Mouse (Mus musculus) ES-Bruce4 (cell line): ENCODE measurements around the gene Ctbp2. TPM values are rescaled to one million over a fixed set of nuclear protein-coding genes. Genes with fewer than 3 reads are reported as not detected.

Experiments
- H3K27ac ChIP-seq: 2 replicates; pipeline ENCODE4 v1.5.1; 2012; ENCODE audit warnings: low read length, inconsistent platforms; ENCODE audit not compliant: insufficient read depth
- H3K27me3 ChIP-seq: 2 replicates; pipeline ENCODE4 v1.6.1; 2012; ENCODE audit warnings: mild to moderate bottlenecking, low read length, inconsistent platforms; ENCODE audit not compliant: control insufficient read depth, poor library complexity, insufficient read depth, severe bottlenecking
- H3K36me3 ChIP-seq: 2 replicates; pipeline ENCODE4 v1.6.1; 2012; ENCODE audit warnings: inconsistent platforms, mild to moderate bottlenecking, low read length, moderate library complexity; ENCODE audit not compliant: control insufficient read depth, poor library complexity, insufficient read depth, severe bottlenecking
- H3K4me1 ChIP-seq: one replicate; pipeline ENCODE4 v1.8.1; 2011; ENCODE audit warnings: low read length; ENCODE audit not compliant: control insufficient read depth, insufficient read depth
- H3K4me3 ChIP-seq: 2 replicates; pipeline ENCODE4 v1.5.1; 2011; ENCODE audit warnings: low read depth, mild to moderate bottlenecking, low read length
- H3K9ac ChIP-seq: 2 replicates; pipeline ENCODE4 v1.6.1; 2012; ENCODE audit warnings: low read depth, mild to moderate bottlenecking, inconsistent platforms; ENCODE audit not compliant: poor library complexity, severe bottlenecking
- H3K9me3 ChIP-seq: replicated peaks from 2 replicates; pipeline ENCODE4 v1.6.1; 2012; ENCODE audit warnings: mild to moderate bottlenecking, low read length, inconsistent platforms; ENCODE audit not compliant: control insufficient read depth, poor library complexity, insufficient read depth, severe bottlenecking
- CTCF ChIP-seq: IDR thresholded peaks from one replicate; pipeline ENCODE4 v1.8.1; 2011; ENCODE audit warnings: low read depth, low read length
- EP300 ChIP-seq: IDR thresholded peaks from 2 replicates; pipeline ENCODE4 v1.6.1; 2011; ENCODE audit warnings: low read depth, low read length; ENCODE audit not compliant: insufficient read depth
- POLR2A ChIP-seq: IDR thresholded peaks from one replicate; pipeline ENCODE4 v1.8.1; 2011; ENCODE audit warnings: low read length; ENCODE audit not compliant: insufficient read depth
- polyA plus RNA-seq: library from polyadenylated mRNA; stranded (reverse); fragments of >200 nt; gene quantifications from 2 replicates; pipeline ENCODE4 v1.2.4, GENCODE M21; 2011; ENCODE audit warnings: low read depth; ENCODE audit not compliant: missing spikeins, insufficient read depth, insufficient read length

The Ctbp2 gene
- polyA plus RNA-seq: 218 and 252 TPM in 2 replicates

- Histone ChIP-seq H3K27ac (peak within 1 kb of the TSS; percentile 95), H3K9ac (peak within 1 kb of the TSS; percentile 98), H3K36me3 (peaks cover 5% of the 10 kb centered on the region; the same call in 1 of the 2 replicates), H3K27me3 (no peaks in the 10 kb centered on the region), H3K9me3 (peaks cover 5% of the 10 kb centered on the region; the same call in 1 of the 2 replicates), H3K4me1 (no peaks in the 10 kb centered on the region), H3K4me3 (peak within 1 kb of the TSS; percentile 96)
- no peak for TF ChIP-seq CTCF
- no peak for TF ChIP-seq POLR2A
- TF ChIP-seq EP300: no peak
Measured at GRCm38 (mm10) chr7:133123999-133124700, at the start of gene Ctbp2. TSS of gene Ctbp2 (minus strand) at chr7:133124354.

- TF ChIP-seq EP300: no peak
- no peak for TF ChIP-seq CTCF
- no peak for TF ChIP-seq POLR2A
Measured at GRCm38 (mm10) chr7:133171403-133172032, 47.4 kb upstream of the Ctbp2 start.

GRCm38 (mm10) chr7:133168928-133169327, 44.8 kb upstream of the Ctbp2 start:
- no peaks in the 10 kb centered on the region for H3K9me3 ChIP-seq
- H3K4me3 ChIP-seq: no peak overlapping the region
- TF ChIP-seq CTCF (no peak), POLR2A (no peak), EP300 (no peak)
- H3K4me1 ChIP-seq: no peaks in the 10 kb centered on the region
- H3K27me3 ChIP-seq: no peaks in the 10 kb centered on the region
- no peak overlapping the region for H3K9ac ChIP-seq
- no peaks in the 10 kb centered on the region for H3K36me3 ChIP-seq
- no peak overlapping the region for H3K27ac ChIP-seq

More at GRCm38 (mm10) chr7:133171403-133172032, 47.4 kb upstream of the Ctbp2 start:
- Histone ChIP-seq H3K4me3 (no peak overlapping the region), H3K27ac (no peak overlapping the region), H3K4me1 (no peaks in the 10 kb centered on the region), H3K9me3 (no peaks in the 10 kb centered on the region), H3K36me3 (no peaks in the 10 kb centered on the region), H3K27me3 (no peaks in the 10 kb centered on the region), H3K9ac (no peak overlapping the region)

- TF ChIP-seq CTCF (no peak), EP300 (no peak), POLR2A (no peak)
- Histone ChIP-seq H3K27ac (no peak overlapping the region), H3K4me3 (no peak overlapping the region), H3K9me3 (no peaks in the 10 kb centered on the region), H3K4me1 (no peaks in the 10 kb centered on the region), H3K9ac (no peak overlapping the region), H3K27me3 (no peaks in the 10 kb centered on the region), H3K36me3 (no peaks in the 10 kb centered on the region)
Measured at GRCm38 (mm10) chr7:133167903-133168302, 43.7 kb upstream of the Ctbp2 start.

- TF ChIP-seq CTCF (no peak), EP300 (no peak), POLR2A (no peak)
- Histone ChIP-seq H3K27ac (no peak overlapping the region), H3K4me3 (no peak overlapping the region), H3K9me3 (no peaks in the 10 kb centered on the region), H3K4me1 (no peaks in the 10 kb centered on the region), H3K27me3 (no peaks in the 10 kb centered on the region; the same call in 1 of the 2 replicates), H3K36me3 (no peaks in the 10 kb centered on the region), H3K9ac (no peak overlapping the region)
Measured at GRCm38 (mm10) chr7:133164770-133165169, 40.6 kb upstream of the Ctbp2 start.

GRCm38 (mm10) chr7:133163011-133163410, 38.9 kb upstream of the Ctbp2 start:
- Histone ChIP-seq H3K4me1 (no peaks in the 10 kb centered on the region), H3K9ac (no peak overlapping the region), H3K27ac (no peak overlapping the region), H3K36me3 (no peaks in the 10 kb centered on the region), H3K27me3 (no peaks in the 10 kb centered on the region; the same call in 1 of the 2 replicates), H3K4me3 (no peak overlapping the region), H3K9me3 (no peaks in the 10 kb centered on the region)
- TF ChIP-seq POLR2A (no peak), EP300 (no peak), CTCF (no peak)
